Mouse (Mus musculus) heart, postnatal 14 days (tissue): Measurements from ENCODE around the gene Speg. TPM values are rescaled to one million over a fixed set of nuclear protein-coding genes. Genes with fewer than 3 reads are reported as not detected.

Experiments
- DNase-seq, 2 experiments: peaks; one replicate each; pipeline ENCODE4 v3.0.0; 2021 to 2022
- intact Hi-C: fragments of 180-260 bp; cut with DNase I; formaldehyde crosslinking; loops from one replicate; pipeline ENCODE4 v1.15.1; 2025
- total RNA-seq, 2 experiments: library from RNA; stranded (reverse); gene quantifications; 2 replicates each; pipeline ENCODE4 v1.2.3; 2021

The Speg gene
- total RNA-seq, 2 experiments from 2014 or later, result 125 to 126 TPM

DNA sequence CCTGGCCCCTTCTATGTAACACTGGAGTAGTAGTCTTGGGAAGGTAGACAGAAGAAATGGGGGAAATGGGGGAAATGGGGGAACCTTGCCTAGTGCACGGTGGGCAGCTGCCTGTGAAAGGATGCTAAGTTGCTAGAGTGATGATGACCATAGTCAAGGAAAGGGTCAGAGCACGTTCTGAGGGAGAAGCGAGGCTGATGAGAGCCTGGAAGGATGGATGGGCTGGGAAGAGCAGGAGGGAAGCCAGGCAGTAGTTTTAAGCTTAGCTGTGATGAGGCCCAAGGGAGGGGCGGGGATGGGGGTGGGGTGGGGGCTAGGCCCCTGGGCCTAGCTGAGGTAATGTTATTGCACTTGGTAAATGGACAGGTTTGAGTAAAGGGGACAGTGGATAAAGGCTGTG, 14.0 kb upstream of the Speg start:
- DNase-seq, result no peak
- intact Hi-C loops, result loop anchor here (5.0 kb wide), 1 partner anchor 46 kb away; no protein-coding TSS in a partner anchor

- intact Hi-C loops, result loop anchor here (5.0 kb wide), 1 partner anchor 46 kb away; no protein-coding TSS in a partner anchor
Observed at GRCm38 (mm10) chr1:75361750-75362149, 13.3 kb upstream of the Speg start.

GRCm38 (mm10) chr1:75363868-75364267, 11.2 kb upstream of the Speg start:
- intact Hi-C loops, result loop anchor here (5.0 kb wide), 1 partner anchor 43 kb away; no protein-coding TSS in a partner anchor
- no peak for DNase-seq

More at GRCm38 (mm10) chr1:75361750-75362149, 13.3 kb upstream of the Speg start:
- no peak for DNase-seq

- DNase-seq, result no peak
- intact Hi-C loops, result no loop called here
Observed at GRCm38 (mm10) chr1:75365510-75366137, 9.5 kb upstream of the Speg start.

GRCm38 (mm10) chr1:75369360-75369983, 5.6 kb upstream of the Speg start:
- intact Hi-C loops, result no loop called here
- DNase-seq, result no peak

- intact Hi-C loops, result loop anchor here (5.0 kb wide), 1 partner anchor 42 kb away; no protein-coding TSS in a partner anchor
Observed at GRCm38 (mm10) chr1:75369984-75370660, 5.0 kb upstream of the Speg start.

GRCm38 (mm10) chr1:75371317-75372095, 3.6 kb upstream of the Speg start:
- intact Hi-C loops, result loop anchor here (5.0 kb wide), 1 partner anchor 41 kb away; no protein-coding TSS in a partner anchor

More at GRCm38 (mm10) chr1:75369984-75370660, 5.0 kb upstream of the Speg start:
- DNase-seq, result peak; percentile 73 to 80

GRCm38 (mm10) chr1:75372450-75372849, 2.6 kb upstream of the Speg start:
- DNase-seq, result no peak
- intact Hi-C loops, result loop anchor here (5.0 kb wide), 1 partner anchor 40 kb away; no protein-coding TSS in a partner anchor

More at GRCm38 (mm10) chr1:75371317-75372095, 3.6 kb upstream of the Speg start:
- DNase-seq, result peak; percentile 75 to 83

GRCm38 (mm10) chr1:75373276-75373675, 1.8 kb upstream of the Speg start:
- intact Hi-C loops, result loop anchor here (5.0 kb wide), 1 partner anchor 39 kb away; no protein-coding TSS in a partner anchor
- no peak for DNase-seq

DNA sequence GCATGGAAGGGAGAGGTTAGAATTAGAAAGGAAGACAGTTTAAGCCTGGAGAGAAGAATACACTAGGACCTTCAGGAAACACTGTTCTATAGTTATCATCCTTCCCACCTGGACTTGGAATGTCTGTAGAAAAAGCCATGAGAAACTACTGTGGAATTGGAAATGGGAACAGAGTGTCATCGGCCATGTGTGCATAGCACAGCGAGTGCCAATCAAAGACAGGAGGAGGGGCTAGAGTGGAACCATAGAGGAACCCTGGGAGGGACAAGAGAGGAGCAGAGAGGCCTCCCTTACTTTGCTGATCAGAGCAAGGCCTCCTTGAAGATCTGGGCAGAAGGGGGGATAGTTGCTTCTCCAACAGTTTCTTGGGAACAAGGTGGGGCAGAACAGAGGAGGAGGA, 4.1 kb downstream of the Speg start:
- intact Hi-C loops, result no loop called here
- no peak for DNase-seq

- intact Hi-C loops, result no loop called here
- DNase-seq, result no peak
Observed at GRCm38 (mm10) chr1:75379931-75380330, 4.8 kb downstream of the Speg start.

DNA sequence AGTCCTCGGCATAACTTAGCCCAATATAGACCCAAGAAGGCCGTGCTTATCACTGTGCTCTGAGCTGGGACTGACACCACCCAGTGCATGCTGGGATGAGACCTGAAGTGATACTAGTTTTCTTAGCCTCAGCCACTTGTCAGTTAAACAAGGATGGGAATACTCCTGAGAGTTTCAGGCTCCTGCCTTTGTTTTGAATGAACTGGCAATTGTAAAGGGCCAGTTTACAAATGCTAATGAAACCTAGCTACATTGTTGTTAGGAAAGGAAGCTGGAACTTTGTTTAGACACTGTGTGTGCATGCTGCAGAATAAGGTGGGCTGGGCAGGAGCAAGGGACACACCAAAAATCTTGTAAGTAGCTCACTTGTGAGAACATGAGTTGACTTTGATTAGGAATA, 5.9 kb downstream of the Speg start:
- intact Hi-C loops, result no loop called here
- DNase-seq, result no peak

GRCm38 (mm10) chr1:75381482-75382355, 6.6 kb downstream of the Speg start:
- intact Hi-C loops, result no loop called here
- DNase-seq, result peak; percentile 61 to 70

- no peak for DNase-seq
Observed at GRCm38 (mm10) chr1:75382356-75383071, 7.4 kb downstream of the Speg start.

DNA sequence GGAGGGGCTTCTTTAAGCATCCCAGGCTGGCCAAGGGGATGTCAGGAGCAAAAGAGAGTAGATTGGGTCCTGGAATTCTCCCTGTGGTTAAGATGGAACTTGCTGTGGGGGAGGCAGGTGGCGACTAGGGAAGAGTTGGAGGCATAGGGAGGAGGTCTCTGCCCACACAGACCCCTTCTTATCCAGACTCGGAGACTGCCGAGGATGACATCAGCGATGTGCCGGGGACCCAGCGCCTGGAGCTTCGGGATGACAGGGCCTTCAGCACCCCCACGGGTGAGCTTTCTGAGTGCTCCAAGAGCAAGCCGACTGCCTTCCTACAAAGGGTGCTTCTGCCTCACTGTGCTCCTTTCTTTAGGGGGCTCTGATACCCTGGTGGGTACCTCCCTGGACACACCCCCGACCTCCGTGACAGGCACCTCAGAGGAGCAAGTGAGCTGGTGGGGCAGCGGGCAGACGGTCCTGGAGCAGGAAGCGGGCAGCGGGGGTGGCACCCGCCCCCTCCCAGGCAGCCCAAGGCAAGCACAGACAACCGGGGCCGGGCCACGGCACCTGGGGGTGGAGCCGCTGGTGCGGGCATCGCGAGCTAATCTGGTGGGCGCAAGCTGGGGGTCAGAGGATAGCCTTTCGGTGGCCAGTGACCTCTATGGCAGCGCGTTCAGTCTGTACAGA, 9.5 kb downstream of the Speg start:
- DNase-seq, result no peak
- intact Hi-C loops, result no loop called here

More at GRCm38 (mm10) chr1:75382356-75383071, 7.4 kb downstream of the Speg start:
- intact Hi-C loops, result no loop called here

DNA sequence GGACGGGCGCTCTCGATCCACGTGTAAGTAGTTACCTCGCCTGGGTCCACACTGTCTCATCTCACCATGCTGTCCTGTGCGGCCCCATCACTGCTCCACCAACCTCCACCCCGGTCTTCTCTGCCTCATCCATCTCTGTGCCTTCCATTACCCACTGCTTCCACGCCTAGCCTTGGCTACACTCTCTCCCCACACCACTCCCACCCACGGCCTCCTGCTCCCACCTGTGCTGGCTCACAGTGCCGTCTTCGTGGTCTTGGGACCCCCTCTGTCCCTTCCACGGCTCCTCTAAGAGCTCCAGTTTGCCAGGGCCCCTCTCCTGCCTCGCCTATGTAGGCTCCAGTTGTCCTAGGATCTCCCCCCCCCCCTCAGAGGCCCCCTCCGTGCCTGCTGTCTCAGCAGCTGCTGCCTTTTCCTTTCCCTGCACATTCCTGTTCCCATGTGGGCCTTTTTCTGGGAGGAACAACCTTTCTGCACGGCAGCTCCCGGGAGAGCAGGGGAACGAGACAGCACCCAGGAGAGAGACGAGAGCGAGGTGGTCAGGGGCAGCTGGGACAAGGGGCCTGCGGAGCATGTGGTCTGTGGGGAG, 10.1 kb downstream of the Speg start:
- no peak for DNase-seq
- intact Hi-C loops, result no loop called here

GRCm38 (mm10) chr1:75386149-75386548, 11.1 kb downstream of the Speg start:
- intact Hi-C loops, result no loop called here
- no peak for DNase-seq

DNA sequence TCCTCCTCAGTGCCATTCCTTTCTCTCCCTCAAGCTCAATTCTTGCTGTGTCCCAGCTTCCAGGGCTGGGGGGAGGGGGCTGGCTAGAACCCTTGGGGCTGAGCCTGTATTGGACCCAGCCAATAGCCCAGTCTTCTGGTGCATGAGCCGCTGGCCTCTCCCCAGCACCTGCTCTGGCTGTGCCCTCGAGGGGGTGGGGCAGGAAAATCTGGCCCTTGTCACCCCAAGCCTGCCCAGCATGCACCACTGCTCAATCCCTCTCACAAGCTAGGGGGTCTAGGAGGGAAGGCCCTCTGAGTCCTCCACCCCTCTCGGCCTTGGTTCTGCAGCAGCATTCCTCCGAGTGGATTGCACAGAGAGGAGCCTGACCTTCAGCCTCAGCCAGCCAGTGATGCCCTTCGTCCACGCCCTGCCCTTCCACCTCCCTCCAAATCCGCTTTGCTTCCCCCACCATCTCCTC, 12.4 kb downstream of the Speg start:
- peak; percentile 32 to 48 for DNase-seq
- intact Hi-C loops, result no loop called here
